Mouse (Mus musculus): ENCODE results near the gene Rpl21.

DNA sequence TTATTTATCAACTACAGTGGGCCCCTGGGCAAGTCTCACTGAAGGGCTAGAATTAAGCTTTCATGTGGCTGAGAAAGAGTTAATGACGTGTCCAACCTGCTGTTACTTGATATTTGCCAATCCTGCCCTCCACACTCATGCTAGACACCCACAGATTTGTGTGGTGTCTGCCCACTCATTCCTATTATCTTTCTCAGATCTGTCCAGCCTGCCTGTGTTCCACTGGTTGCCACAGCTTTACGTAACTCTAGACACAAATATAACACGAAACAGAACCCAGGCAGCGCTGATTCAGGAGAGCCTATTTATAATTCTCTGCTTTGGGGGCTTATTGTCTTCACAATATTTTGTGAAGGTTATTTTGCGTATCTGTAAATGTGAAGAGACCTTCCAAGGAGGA is 8.6 kb downstream of the Rpl21 start:
- no peak for TF ChIP-seq POLR2A (IDR thresholded peaks at IDR 0.05; ENCODE audit: low read depth, low read length)
- no peak for TF ChIP-seq CTCF (IDR thresholded peaks at IDR 0.05; ENCODE audit: extremely low read depth, insufficient read depth, insufficient read length, insufficient replicate concordance)

Measured in spleen, adult 2 months (tissue).